Mouse (Mus musculus): Measurements from ENCODE around the gene Thsd4.

GRCm38 (mm10) chr9:60275410-60276159 is 246.3 kb downstream of the Thsd4 start:
- TF ChIP-seq POLR2A (IDR thresholded peaks at IDR 0.05; ENCODE audit: low read depth, low read length) (no peak), CTCF (IDR thresholded peaks at IDR 0.05; ENCODE audit: extremely low read depth, insufficient read length, insufficient replicate concordance, low read depth, low read length) (peak; percentile 33; the same call in 1 of the 2 replicates)

Data from small intestine, adult 2 months (tissue).